Mouse (Mus musculus) CH12.LX (cell line): ENCODE measurements around the gene Elavl3. TPM values are rescaled to one million over a fixed set of nuclear protein-coding genes. Genes with fewer than 3 reads are reported as not detected.

ENCODE experiments used
- DNase-seq: peaks from one replicate; pipeline ENCODE4 v3.0.0-alpha.2; 2013; ENCODE audit errors: extremely low read depth
- H3K27ac ChIP-seq: 2 replicates; pipeline ENCODE4 v1.5.1; 2012; ENCODE audit warnings: low read depth, mild to moderate bottlenecking, control low read depth, moderate library complexity; ENCODE audit not compliant: insufficient read depth
- H3K27me3 ChIP-seq: replicated peaks from 2 replicates; pipeline ENCODE3; 2012; ENCODE audit warnings: inconsistent platforms
- H3K36me3 ChIP-seq, 2 experiments: replicated peaks in 1 of 2; 2 replicates each; pipeline versions ENCODE3 to v1.6.1; 2012; ENCODE audit warnings: inconsistent platforms in 1 of 2, low read length in 1 of 2, mild to moderate bottlenecking in 1 of 2, mixed read lengths in 1 of 2, moderate library complexity in 1 of 2; ENCODE audit not compliant: control insufficient read depth in 1 of 2, insufficient read depth in 1 of 2
- H3K4me1 ChIP-seq, 2 experiments: 2 replicates each; pipeline ENCODE4 v1.6.1; 2012; ENCODE audit warnings: inconsistent platforms in 1 of 2, moderate library complexity in 1 of 2; ENCODE audit not compliant: insufficient read depth in 2 of 2, control insufficient read depth in 1 of 2
- H3K4me2 ChIP-seq: 2 replicates; pipeline ENCODE4 v1.6.1; 2012; ENCODE audit warnings: low read depth, mild to moderate bottlenecking, control low read depth; ENCODE audit not compliant: poor library complexity, insufficient read depth, severe bottlenecking
- H3K4me3 ChIP-seq, 3 experiments: fragments of 150-350 bp in 1 of 3; sonication (generic) in 1 of 3; replicated peaks in 1 of 3; 2 replicates each; pipeline versions ENCODE3 to v1.5.1; 2011 to 2012; ENCODE audit warnings: low read depth in 2 of 3, low read length in 2 of 3, mild to moderate bottlenecking in 2 of 3, moderate library complexity in 2 of 3, control low read depth in 1 of 3, improper control_type of control experiment in 1 of 3, inconsistent platforms in 1 of 3, mixed read lengths in 1 of 3; ENCODE audit not compliant: poor library complexity in 1 of 3
- H3K79me2 ChIP-seq: replicated peaks from 2 replicates; pipeline ENCODE4 v1.6.1; 2012; ENCODE audit warnings: mild to moderate bottlenecking, moderate library complexity; ENCODE audit not compliant: control insufficient read depth, poor library complexity, insufficient read depth, severe bottlenecking; ENCODE audit errors: extremely low read depth
- H3K9ac ChIP-seq: 2 replicates; pipeline ENCODE4 v1.6.1; 2012; ENCODE audit warnings: low read depth, mild to moderate bottlenecking, control low read depth, moderate library complexity; ENCODE audit not compliant: insufficient read depth
- H3K9me3 ChIP-seq: replicated peaks from 2 replicates; pipeline ENCODE3; 2012; ENCODE audit warnings: low read length, inconsistent platforms, mixed read lengths
- ELF1 ChIP-seq: IDR thresholded peaks from 2 replicates; pipeline ENCODE4 v1.6.1; 2014; ENCODE audit warnings: low read depth, mild to moderate bottlenecking, inconsistent platforms, low read length, improper control_type of control experiment
- EP300 ChIP-seq: IDR thresholded peaks from 2 replicates; pipeline ENCODE4 v1.6.1; 2011; ENCODE audit warnings: low read length, improper control_type of control experiment
- ETS1 ChIP-seq: conservative IDR thresholded peaks from 2 replicates; pipeline ENCODE4 v1.6.1; 2012; ENCODE audit warnings: low read depth, mild to moderate bottlenecking, inconsistent platforms, low read length, improper control_type of control experiment, moderate library complexity
- IRF4 ChIP-seq: IDR thresholded peaks from 2 replicates; pipeline ENCODE4 v1.6.1; 2014; ENCODE audit warnings: low read depth, mild to moderate bottlenecking, inconsistent platforms, low read length, improper control_type of control experiment
- JUN ChIP-seq: IDR thresholded peaks from 2 replicates; pipeline ENCODE4 v1.6.1; 2011; ENCODE audit warnings: low read depth, mild to moderate bottlenecking, low read length, improper control_type of control experiment, moderate library complexity; ENCODE audit not compliant: insufficient read depth
- JUND ChIP-seq: conservative IDR thresholded peaks from 2 replicates; pipeline ENCODE4 v1.6.1; 2011; ENCODE audit warnings: low read depth, low read length, improper control_type of control experiment
- KAT2A ChIP-seq: IDR thresholded peaks from 2 replicates; pipeline ENCODE4 v1.6.1; 2012; ENCODE audit warnings: low read length, improper control_type of control experiment, inconsistent platforms; ENCODE audit not compliant: insufficient replicate concordance
- MAFK ChIP-seq: IDR thresholded peaks from 2 replicates; pipeline ENCODE4 v1.6.1; 2011; ENCODE audit warnings: low read length, improper control_type of control experiment; ENCODE audit not compliant: insufficient replicate concordance
- MAX ChIP-seq: IDR thresholded peaks from 2 replicates; pipeline ENCODE4 v1.6.1; 2011; ENCODE audit warnings: low read length, improper control_type of control experiment
- MAZ ChIP-seq: IDR thresholded peaks from 2 replicates; pipeline ENCODE4 v1.6.1; 2012; ENCODE audit warnings: low read depth, mild to moderate bottlenecking, inconsistent platforms, low read length, improper control_type of control experiment, moderate library complexity
- MEF2A ChIP-seq: IDR thresholded peaks from 2 replicates; pipeline ENCODE4 v1.6.1; 2014; ENCODE audit warnings: low read depth, mild to moderate bottlenecking, inconsistent platforms, low read length, improper control_type of control experiment, borderline replicate concordance
- MXI1 ChIP-seq: IDR thresholded peaks from 2 replicates; pipeline ENCODE4 v1.6.1; 2011; ENCODE audit warnings: mild to moderate bottlenecking, low read depth, low read length, improper control_type of control experiment
- MYC ChIP-seq: IDR thresholded peaks from 2 replicates; pipeline ENCODE4 v1.6.1; 2011; ENCODE audit warnings: low read depth, mild to moderate bottlenecking, improper control_type of control experiment, low read length
- NELFE ChIP-seq: IDR thresholded peaks from 2 replicates; pipeline ENCODE4 v1.6.1; 2011; ENCODE audit warnings: low read depth, low read length, improper control_type of control experiment
- NRF1 ChIP-seq: IDR thresholded peaks from 2 replicates; pipeline ENCODE4 v1.6.1; 2014; ENCODE audit warnings: low read depth, mild to moderate bottlenecking, inconsistent platforms, low read length, improper control_type of control experiment, moderate library complexity
- RAD21 ChIP-seq: IDR thresholded peaks from 2 replicates; pipeline ENCODE4 v1.6.1; 2011; ENCODE audit warnings: low read depth, mild to moderate bottlenecking, low read length, improper control_type of control experiment, moderate library complexity
- RCOR1 ChIP-seq: conservative IDR thresholded peaks from 2 replicates; pipeline ENCODE4 v1.6.1; 2012; ENCODE audit warnings: low read depth, mild to moderate bottlenecking, inconsistent platforms, low read length, improper control_type of control experiment
- TBP ChIP-seq: conservative IDR thresholded peaks from 2 replicates; pipeline ENCODE4 v1.6.1; 2011; ENCODE audit warnings: low read depth, low read length, improper control_type of control experiment
- UBTF ChIP-seq: IDR thresholded peaks from 2 replicates; pipeline ENCODE4 v1.6.1; 2012; ENCODE audit warnings: low read depth, mild to moderate bottlenecking, inconsistent platforms, low read length, improper control_type of control experiment, moderate library complexity
- USF1 ChIP-seq: IDR thresholded peaks from 2 replicates; pipeline ENCODE4 v1.6.1; 2014; ENCODE audit warnings: low read depth, mild to moderate bottlenecking, inconsistent platforms, low read length, improper control_type of control experiment
- USF2 ChIP-seq: conservative IDR thresholded peaks from 2 replicates; pipeline ENCODE4 v1.6.1; 2011; ENCODE audit warnings: low read depth, low read length, improper control_type of control experiment
- ZKSCAN1 ChIP-seq: IDR thresholded peaks from 2 replicates; pipeline ENCODE4 v1.6.1; 2012; ENCODE audit warnings: low read depth, inconsistent platforms, low read length, improper control_type of control experiment, borderline replicate concordance
- ZMIZ1 ChIP-seq: IDR thresholded peaks from 2 replicates; pipeline ENCODE4 v1.6.1; 2012; ENCODE audit warnings: low read depth, mild to moderate bottlenecking, inconsistent platforms, low read length, improper control_type of control experiment
- ZNF384 ChIP-seq: IDR thresholded peaks from 2 replicates; pipeline ENCODE4 v1.6.1; 2012; ENCODE audit warnings: low read depth, low read length, improper control_type of control experiment, inconsistent platforms
- dilution Hi-C: fragments of 300-500 bp; cut with MboI; formaldehyde crosslinking; loops from 2 replicates; pipeline ENCODE4 v1.14.3; 2020; ENCODE audit warnings: low sequenced_read_pairs; ENCODE audit not compliant: extremely low pct_unique_long_range_greater_than_20kb, extremely low pct_ligation_motif_present
- in situ Hi-C: fragments of 300-500 bp; cut with MboI; formaldehyde crosslinking; loops from 3 replicates; pipeline ENCODE4 v1.14.3; 2019; ENCODE audit warnings: low sequenced_read_pairs, low pct_ligation_motif_present, low pct_unique_long_range_greater_than_20kb, mixed read lengths
- polyA plus RNA-seq: library from polyadenylated mRNA; unstranded; fragments of >175 nt; gene quantifications from 2 replicates; pipeline ENCODE4 v1.2.1, GENCODE M21; 2012; ENCODE audit warnings: low read depth; ENCODE audit not compliant: insufficient read length
- total RNA-seq, 2 experiments: library from RNA; depleted of rRNA; stranded (reverse); fragments of 300-350 nt in 1 of 2; fragments of >200 nt in 1 of 2; gene quantifications; 2 replicates each; pipeline ENCODE4 v1.2.3; 2012 to 2014

Elavl3 gene
- total and polyA plus RNA-seq, 3 experiments: 0.04 to 0.06 TPM; not detected in 1

DNA sequence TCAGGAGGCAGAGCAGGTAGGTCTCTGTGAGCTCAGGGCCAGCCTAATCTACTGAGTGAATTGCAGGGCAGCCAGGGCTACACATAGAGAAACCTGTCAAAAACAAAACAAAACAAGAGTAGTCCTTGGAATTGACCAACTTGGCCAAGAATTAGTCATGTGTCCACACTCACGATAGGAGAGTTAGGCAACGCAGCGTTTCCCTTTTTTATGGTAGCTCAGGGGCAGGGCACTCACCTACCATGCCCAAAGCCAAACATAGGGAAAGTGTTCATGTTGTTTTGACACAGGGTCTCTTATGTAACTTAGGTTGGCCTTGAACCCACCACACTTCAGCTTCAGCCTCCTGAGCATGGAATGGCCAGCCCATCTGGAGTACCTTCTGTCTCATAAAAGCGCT lies 82.5 kb downstream of the Elavl3 start:
- H3K79me2 ChIP-seq: no peaks in the 10 kb centered on the region
- no peaks in the 10 kb centered on the region for H3K4me1 ChIP-seq
- no peaks in the 10 kb centered on the region for H3K9me3 ChIP-seq
- H3K4me2 ChIP-seq: no peak overlapping the region
- peaks cover 68% of the 10 kb centered on the region for H3K27me3 ChIP-seq
- no peak overlapping the region for H3K4me3 ChIP-seq
- in situ Hi-C loops: no loop called here
- TF ChIP-seq MAX (no peak), USF1 (no peak), KAT2A (no peak), ZMIZ1 (no peak), MXI1 (no peak), NRF1 (no peak), ETS1 (no peak), ELF1 (no peak), IRF4 (no peak), MAZ (no peak), ZKSCAN1 (no peak), NELFE (no peak), MEF2A (no peak), MAFK (no peak), RCOR1 (no peak)
- no peak for DNase-seq
- no peaks in the 10 kb centered on the region for H3K36me3 ChIP-seq
- dilution Hi-C loops: no loop called here
- H3K27ac ChIP-seq: no peak overlapping the region
- no peak overlapping the region for H3K9ac ChIP-seq

DNA sequence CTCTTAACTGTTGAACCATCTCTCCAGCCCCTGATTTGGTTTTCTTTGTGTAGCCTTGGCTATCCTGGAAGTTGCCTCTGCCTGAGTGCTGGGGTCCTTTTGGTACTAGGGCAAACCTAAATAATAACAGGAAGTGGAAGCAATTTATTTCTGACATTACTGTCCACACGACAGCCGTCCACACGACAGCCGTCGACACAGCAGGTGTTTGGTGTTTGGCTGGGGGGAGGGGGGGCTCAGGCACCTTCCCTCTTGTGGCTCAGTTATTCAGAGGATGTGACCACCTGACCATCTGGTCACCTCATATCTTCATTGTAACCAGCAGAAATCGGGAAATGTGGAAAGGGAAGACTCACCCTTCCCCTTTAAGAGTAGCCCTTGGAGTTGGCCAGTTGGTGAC lies 82.9 kb downstream of the Elavl3 start:
- Histone ChIP-seq H3K27ac (no peak overlapping the region), H3K9me3 (no peaks in the 10 kb centered on the region), H3K27me3 (peaks cover 68% of the 10 kb centered on the region), H3K36me3 (no peaks in the 10 kb centered on the region), H3K4me2 (no peak overlapping the region), H3K79me2 (no peaks in the 10 kb centered on the region), H3K9ac (no peak overlapping the region), H3K4me3 (no peak overlapping the region), H3K4me1 (no peaks in the 10 kb centered on the region)
- TF ChIP-seq ZNF384 (no peak), TBP (no peak), KAT2A (no peak), USF2 (no peak), JUND (no peak), JUN (no peak), MAZ (no peak), EP300 (no peak), UBTF (no peak), NELFE (no peak), MYC (no peak), RAD21 (no peak)
- dilution Hi-C loops: no loop called here
- DNase-seq: no peak
- in situ Hi-C loops: no loop called here

Other genes starting within 250 kb of the Elavl3 start
Only the 20 nearest of the 21 such genes appear.
- 3.3 and 3.4 TPM in 2 replicates for gene Dock6, start 199.4 kb downstream of the Elavl3 start, total RNA-seq (2012; rRNA removed)
- gene Dock6, start 199.4 kb downstream of the Elavl3 start, total RNA-seq (2014; rRNA removed): 0.26 and 0.79 TPM in 2 replicates
- 3.6 TPM in 2 replicates for gene Dock6, start 199.4 kb downstream of the Elavl3 start, polyA plus RNA-seq
- gene Rab3d, start 133.8 kb downstream of the Elavl3 start, total RNA-seq (2012; rRNA removed): 2.0 and 3.7 TPM in 2 replicates
- gene Rab3d, start 133.8 kb downstream of the Elavl3 start, total RNA-seq (2014; rRNA removed): 0.77 and 0.90 TPM in 2 replicates
- gene Rab3d, start 133.8 kb downstream of the Elavl3 start, polyA plus RNA-seq: 0.35 and 0.91 TPM in 2 replicates
- not detected in 2 replicates for gene Ccdc159, start 124.6 kb downstream of the Elavl3 start, total RNA-seq (2012; rRNA removed)
- not detected in 2 replicates for gene Ccdc159, start 124.6 kb downstream of the Elavl3 start, total RNA-seq (2014; rRNA removed)
- gene Ccdc159, start 124.6 kb downstream of the Elavl3 start, polyA plus RNA-seq: not detected in 2 replicates
- gene Tmem205, start 124.5 kb downstream of the Elavl3 start, total RNA-seq (2012; rRNA removed): 2.4 and 2.9 TPM in 2 replicates
- gene Tmem205, start 124.5 kb downstream of the Elavl3 start, total RNA-seq (2014; rRNA removed): 2.4 and 2.9 TPM in 2 replicates
- 0.87 and 1.6 TPM in 2 replicates for gene Tmem205, start 124.5 kb downstream of the Elavl3 start, polyA plus RNA-seq
- not detected in 2 replicates for gene Plppr2, start 115.0 kb downstream of the Elavl3 start, total RNA-seq (2012; rRNA removed)
- not detected in 2 replicates for gene Plppr2, start 115.0 kb downstream of the Elavl3 start, total RNA-seq (2014; rRNA removed)
- gene Plppr2, start 115.0 kb downstream of the Elavl3 start, polyA plus RNA-seq: not detected in 2 replicates
- 4.0 and 4.4 TPM in 2 replicates for gene Swsap1, start 96.3 kb downstream of the Elavl3 start, total RNA-seq (2012; rRNA removed)
- gene Swsap1, start 96.3 kb downstream of the Elavl3 start, total RNA-seq (2014; rRNA removed): 4.1 and 4.4 TPM in 2 replicates
- gene Swsap1, start 96.3 kb downstream of the Elavl3 start, polyA plus RNA-seq: 2.9 and 3.1 TPM in 2 replicates
- gene Epor, start 88.5 kb downstream of the Elavl3 start, total RNA-seq (2012; rRNA removed): 0.80 and 2.0 TPM in 2 replicates
- not detected in 2 replicates for gene Epor, start 88.5 kb downstream of the Elavl3 start, total RNA-seq (2014; rRNA removed)
- 0.18 and 0.20 TPM in 2 replicates for gene Epor, start 88.5 kb downstream of the Elavl3 start, polyA plus RNA-seq
- gene Rgl3, start 62.6 kb downstream of the Elavl3 start, total RNA-seq (2012; rRNA removed): not detected in 2 replicates
- gene Rgl3, start 62.6 kb downstream of the Elavl3 start, total RNA-seq (2014; rRNA removed): not detected in 2 replicates
- gene Rgl3, start 62.6 kb downstream of the Elavl3 start, polyA plus RNA-seq: not detected in 2 replicates
- gene Ccdc151, start 49.4 kb downstream of the Elavl3 start, total RNA-seq (2012; rRNA removed): 0.21 and 0.25 TPM in 2 replicates
- 0.13 and 0.20 TPM in 2 replicates for gene Ccdc151, start 49.4 kb downstream of the Elavl3 start, total RNA-seq (2014; rRNA removed)
- 0.16 and 0.23 TPM in 2 replicates for gene Ccdc151, start 49.4 kb downstream of the Elavl3 start, polyA plus RNA-seq
- gene Prkcsh, start 49.2 kb downstream of the Elavl3 start, total RNA-seq (2012; rRNA removed): 144 and 160 TPM in 2 replicates
- 65.5 and 72.1 TPM in 2 replicates for gene Prkcsh, start 49.2 kb downstream of the Elavl3 start, total RNA-seq (2014; rRNA removed)
- 143 and 148 TPM in 2 replicates for gene Prkcsh, start 49.2 kb downstream of the Elavl3 start, polyA plus RNA-seq
- gene Gm49318, start 19.2 kb upstream of the Elavl3 start, total RNA-seq (2012; rRNA removed): not detected in 2 replicates
- not detected in 2 replicates for gene Gm49318, start 19.2 kb upstream of the Elavl3 start, total RNA-seq (2014; rRNA removed)
- not detected in 2 replicates for gene Gm49318, start 19.2 kb upstream of the Elavl3 start, polyA plus RNA-seq
- gene Zfp653, start 19.4 kb upstream of the Elavl3 start, total RNA-seq (2012; rRNA removed): 8.9 and 9.0 TPM in 2 replicates
- 9.3 and 10.4 TPM in 2 replicates for gene Zfp653, start 19.4 kb upstream of the Elavl3 start, total RNA-seq (2014; rRNA removed)
- gene Zfp653, start 19.4 kb upstream of the Elavl3 start, polyA plus RNA-seq: 10.1 and 11.4 TPM in 2 replicates
- 57.1 and 59.4 TPM in 2 replicates for gene Ecsit, start 33.4 kb upstream of the Elavl3 start, total RNA-seq (2012; rRNA removed)
- 37.7 and 38.7 TPM in 2 replicates for gene Ecsit, start 33.4 kb upstream of the Elavl3 start, total RNA-seq (2014; rRNA removed)
- 45.2 and 48.5 TPM in 2 replicates for gene Ecsit, start 33.4 kb upstream of the Elavl3 start, polyA plus RNA-seq
- gene Cnn1, start 47.2 kb upstream of the Elavl3 start, total RNA-seq (2012; rRNA removed): not detected in 2 replicates
- not detected in 2 replicates for gene Cnn1, start 47.2 kb upstream of the Elavl3 start, total RNA-seq (2014; rRNA removed)
- gene Cnn1, start 47.2 kb upstream of the Elavl3 start, polyA plus RNA-seq: not detected in 2 replicates
- gene Elof1, start 65.1 kb upstream of the Elavl3 start, total RNA-seq (2012; rRNA removed): 111 and 148 TPM in 2 replicates
- 120 and 142 TPM in 2 replicates for gene Elof1, start 65.1 kb upstream of the Elavl3 start, total RNA-seq (2014; rRNA removed)
- 96.9 and 107 TPM in 2 replicates for gene Elof1, start 65.1 kb upstream of the Elavl3 start, polyA plus RNA-seq
- gene Acp5, start 83.7 kb upstream of the Elavl3 start, total RNA-seq (2012; rRNA removed): 0.29 and 0.34 TPM in 2 replicates
- not detected in 2 replicates for gene Acp5, start 83.7 kb upstream of the Elavl3 start, total RNA-seq (2014; rRNA removed)
- 0.30 TPM in 1 of 2 replicates, not detected in the other for gene Acp5, start 83.7 kb upstream of the Elavl3 start, polyA plus RNA-seq
- gene Pigyl, start 104.8 kb upstream of the Elavl3 start, total RNA-seq (2012; rRNA removed): 22.4 and 24.9 TPM in 2 replicates
- gene Pigyl, start 104.8 kb upstream of the Elavl3 start, total RNA-seq (2014; rRNA removed): 4.3 and 5.0 TPM in 2 replicates
- gene Pigyl, start 104.8 kb upstream of the Elavl3 start, polyA plus RNA-seq: 17.7 and 22.8 TPM in 2 replicates
- not detected in 2 replicates for gene Zfp872, start 136.1 kb upstream of the Elavl3 start, total RNA-seq (2012; rRNA removed)
- gene Zfp872, start 136.1 kb upstream of the Elavl3 start, total RNA-seq (2014; rRNA removed): not detected in 2 replicates
- not detected in 2 replicates for gene Zfp872, start 136.1 kb upstream of the Elavl3 start, polyA plus RNA-seq
- gene Zfp809, start 173.7 kb upstream of the Elavl3 start, total RNA-seq (2012; rRNA removed): 14.0 and 14.2 TPM in 2 replicates
- 11.4 and 13.9 TPM in 2 replicates for gene Zfp809, start 173.7 kb upstream of the Elavl3 start, total RNA-seq (2014; rRNA removed)
- 23.8 and 24.1 TPM in 2 replicates for gene Zfp809, start 173.7 kb upstream of the Elavl3 start, polyA plus RNA-seq
- gene Zfp599, start 207.9 kb upstream of the Elavl3 start, total RNA-seq (2012; rRNA removed): 2.2 and 2.9 TPM in 2 replicates
- gene Zfp599, start 207.9 kb upstream of the Elavl3 start, total RNA-seq (2014; rRNA removed): 2.3 and 2.4 TPM in 2 replicates
- 1.7 and 2.1 TPM in 2 replicates for gene Zfp599, start 207.9 kb upstream of the Elavl3 start, polyA plus RNA-seq